Mouse (Mus musculus): Measurements from ENCODE around the gene Gabrb1. TPM values are rescaled to one million over a fixed set of nuclear protein-coding genes. Genes with fewer than 3 reads are reported as not detected.

The Gabrb1 gene
- total RNA-seq, 2 experiments from 2014 or later: 47.5 to 52.3 TPM

- DNase-seq: no peak
- intact Hi-C loops (cut with DNase I): no loop called here
Observed at GRCm38 (mm10) chr5:71828342-71828741, 170.4 kb downstream of the Gabrb1 start.

GRCm38 (mm10) chr5:71828996-71829395, 171.1 kb downstream of the Gabrb1 start:
- intact Hi-C loops (cut with DNase I): no loop called here
- no peak for DNase-seq

- intact Hi-C loops (cut with DNase I): no loop called here
- DNase-seq: no peak
Observed at GRCm38 (mm10) chr5:71830342-71830741, 172.4 kb downstream of the Gabrb1 start.

GRCm38 (mm10) chr5:71842241-71842640, 184.3 kb downstream of the Gabrb1 start:
- DNase-seq: no peak
- intact Hi-C loops (cut with DNase I): no loop called here

GRCm38 (mm10) chr5:71898214-71898613, 240.3 kb downstream of the Gabrb1 start:
- DNase-seq: no peak
- intact Hi-C loops (cut with DNase I): no loop called here

- no peak for DNase-seq
- intact Hi-C loops (cut with DNase I): no loop called here
Observed at GRCm38 (mm10) chr5:71903399-71903798, 245.5 kb downstream of the Gabrb1 start.

GRCm38 (mm10) chr5:71914028-71914427, 256.1 kb downstream of the Gabrb1 start:
- intact Hi-C loops (cut with DNase I): no loop called here

GRCm38 (mm10) chr5:71915711-71916110, 257.8 kb downstream of the Gabrb1 start:
- DNase-seq: no peak
- intact Hi-C loops (cut with DNase I): no loop called here

More at GRCm38 (mm10) chr5:71914028-71914427, 256.1 kb downstream of the Gabrb1 start:
- DNase-seq: no peak

- intact Hi-C loops (cut with DNase I): no loop called here
- peak; percentile 15 for DNase-seq
Observed at GRCm38 (mm10) chr5:71917206-71917605, 259.3 kb downstream of the Gabrb1 start.

GRCm38 (mm10) chr5:71923636-71924035, 265.7 kb downstream of the Gabrb1 start:
- intact Hi-C loops (cut with DNase I): no loop called here
- no peak for DNase-seq

- no peak for DNase-seq
- intact Hi-C loops (cut with DNase I): no loop called here
Observed at GRCm38 (mm10) chr5:71926336-71926735, 268.4 kb downstream of the Gabrb1 start.

GRCm38 (mm10) chr5:71930036-71930435, 272.1 kb downstream of the Gabrb1 start:
- intact Hi-C loops (cut with DNase I): no loop called here
- DNase-seq: no peak

- intact Hi-C loops (cut with DNase I): no loop called here
- peak; percentile 56 for DNase-seq
Observed at GRCm38 (mm10) chr5:71951398-71951797, 293.5 kb downstream of the Gabrb1 start.

GRCm38 (mm10) chr5:71955070-71955685, 297.3 kb downstream of the Gabrb1 start:
- intact Hi-C loops (cut with DNase I): no loop called here
- peak; percentile 44 for DNase-seq

- no peak for DNase-seq
- intact Hi-C loops (cut with DNase I): no loop called here
Observed at GRCm38 (mm10) chr5:71964876-71965432, 307.0 kb downstream of the Gabrb1 start.

- intact Hi-C loops (cut with DNase I): no loop called here
Observed at GRCm38 (mm10) chr5:71965529-71965928, 307.6 kb downstream of the Gabrb1 start.

GRCm38 (mm10) chr5:71970140-71970800, 312.4 kb downstream of the Gabrb1 start:
- intact Hi-C loops (cut with DNase I): no loop called here
- DNase-seq: no peak

More at GRCm38 (mm10) chr5:71965529-71965928, 307.6 kb downstream of the Gabrb1 start:
- no peak for DNase-seq

GRCm38 (mm10) chr5:71972831-71973230, 314.9 kb downstream of the Gabrb1 start:
- DNase-seq: no peak
- intact Hi-C loops (cut with DNase I): no loop called here

GRCm38 (mm10) chr5:71976133-71976532, 318.2 kb downstream of the Gabrb1 start:
- intact Hi-C loops (cut with DNase I): no loop called here

GRCm38 (mm10) chr5:71976571-71977061, 318.7 kb downstream of the Gabrb1 start:
- peak; percentile 80 for DNase-seq
- intact Hi-C loops (cut with DNase I): no loop called here

More at GRCm38 (mm10) chr5:71976133-71976532, 318.2 kb downstream of the Gabrb1 start:
- DNase-seq: no peak

GRCm38 (mm10) chr5:71986561-71986960, 328.6 kb downstream of the Gabrb1 start:
- intact Hi-C loops (cut with DNase I): no loop called here
- DNase-seq: no peak

GRCm38 (mm10) chr5:71986983-71987398, 329.1 kb downstream of the Gabrb1 start:
- intact Hi-C loops (cut with DNase I): no loop called here
- DNase-seq: peak; percentile 46
